Mouse (Mus musculus) T-helper 2 cell (primary cell): ENCODE data around the gene Nfxl1.

ENCODE experiments used
- in situ Hi-C: fragments of 300-600 bp; cut with MboI, MseI; formaldehyde crosslinking; loops from one replicate; pipeline ENCODE4 v1.15.1; 2025; ENCODE audit warnings: high pct_unique_total_duplicates

Nfxl1 gene

DNA sequence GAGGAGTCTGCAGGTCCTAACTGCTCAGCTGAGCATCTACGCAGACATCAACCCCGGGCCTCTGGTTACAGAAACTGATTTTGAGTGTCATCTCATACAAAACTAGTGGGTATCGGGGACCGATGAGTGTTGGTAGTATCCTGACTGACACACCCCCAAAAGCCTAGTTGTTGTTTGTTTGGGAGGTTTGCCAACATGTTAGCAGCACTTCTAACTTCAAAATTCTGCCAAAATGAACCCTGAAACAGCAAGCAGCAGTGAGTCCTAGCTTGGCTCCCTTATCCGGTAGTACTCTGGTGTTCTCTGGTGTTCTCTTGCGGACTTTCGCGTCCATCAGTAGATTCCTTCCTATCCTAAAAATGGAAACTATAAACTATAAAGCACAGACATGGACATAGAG is 56.7 kb downstream of the Nfxl1 start:
- in situ Hi-C loops, result no loop called here

DNA sequence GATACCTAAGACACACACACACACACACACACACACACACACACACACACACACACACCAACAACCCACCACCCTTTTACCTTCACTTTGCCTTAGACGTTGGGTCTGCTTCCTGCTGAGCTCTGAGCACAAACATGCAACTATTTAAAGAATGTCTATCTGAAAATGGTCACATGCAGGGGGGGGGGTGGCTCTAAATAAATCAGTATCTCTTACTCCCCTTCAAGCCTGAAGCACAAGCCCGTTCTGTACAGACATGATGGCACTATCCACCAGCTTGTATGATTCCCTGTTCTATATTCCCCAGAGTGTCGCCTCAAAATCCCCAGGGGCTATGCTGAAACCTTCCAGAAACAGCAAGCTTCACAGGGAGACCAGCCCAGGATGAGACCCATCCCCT is 57.7 kb downstream of the Nfxl1 start:
- in situ Hi-C loops, result no loop called here

DNA sequence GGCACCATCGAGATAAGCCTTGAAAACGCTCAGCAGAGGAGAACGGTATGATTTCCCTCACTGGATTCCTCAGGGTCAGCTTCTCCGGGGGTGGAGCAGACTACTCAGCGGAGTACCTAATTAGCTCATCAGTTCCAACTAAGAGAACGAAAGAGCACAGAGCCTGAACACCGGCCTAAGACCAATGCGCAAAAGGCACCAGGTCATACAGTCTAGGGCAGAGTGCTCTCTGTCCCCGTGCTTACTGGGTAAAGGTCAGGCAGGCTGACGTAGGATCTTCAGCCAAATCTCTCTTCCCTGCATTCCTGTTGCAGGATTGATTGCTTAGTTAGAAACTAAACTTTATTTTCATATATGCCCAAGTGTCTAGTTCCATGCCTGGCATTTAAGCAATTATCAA is 61.2 kb downstream of the Nfxl1 start:
- in situ Hi-C loops, result no loop called here

DNA sequence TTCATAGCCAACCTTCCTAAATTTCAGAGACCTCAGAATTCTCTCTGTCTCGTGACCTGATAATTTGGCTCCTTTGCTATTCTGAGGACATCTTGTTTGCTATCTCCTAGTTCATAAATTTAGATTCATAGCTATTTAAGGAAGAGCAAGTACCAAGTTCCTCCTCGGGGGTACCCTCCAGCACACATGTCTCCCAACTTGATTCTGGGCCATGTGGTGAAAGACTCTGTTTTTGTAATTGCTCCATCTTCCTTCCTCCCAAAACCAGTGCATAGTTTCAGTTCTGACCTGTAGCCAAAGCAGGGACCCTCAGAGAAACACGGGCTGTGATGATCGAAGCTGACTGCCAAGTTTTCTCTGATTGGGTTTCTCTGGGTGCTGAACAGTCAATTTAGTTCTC is 62.7 kb downstream of the Nfxl1 start:
- in situ Hi-C loops, result no loop called here

DNA sequence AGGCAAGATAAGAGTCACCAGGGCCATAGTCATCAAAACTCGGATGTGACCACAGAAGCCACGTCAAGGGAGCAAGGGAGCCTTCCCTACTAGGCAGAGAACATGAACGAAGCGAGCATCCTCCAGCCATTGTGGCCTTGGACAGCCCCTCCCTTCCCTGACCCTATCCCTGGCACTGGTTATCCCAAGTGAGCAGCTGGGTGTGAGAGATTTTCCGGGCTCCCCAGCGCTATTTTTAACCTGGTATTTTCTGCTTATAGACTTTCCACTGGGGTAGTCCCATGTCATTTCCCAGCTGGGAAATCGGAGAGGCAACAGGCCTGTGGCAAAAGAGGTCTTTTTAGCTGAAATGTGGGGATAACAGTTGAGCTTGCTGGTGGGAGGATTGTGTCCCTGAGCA is 65.6 kb downstream of the Nfxl1 start:
- in situ Hi-C loops, result no loop called here

DNA sequence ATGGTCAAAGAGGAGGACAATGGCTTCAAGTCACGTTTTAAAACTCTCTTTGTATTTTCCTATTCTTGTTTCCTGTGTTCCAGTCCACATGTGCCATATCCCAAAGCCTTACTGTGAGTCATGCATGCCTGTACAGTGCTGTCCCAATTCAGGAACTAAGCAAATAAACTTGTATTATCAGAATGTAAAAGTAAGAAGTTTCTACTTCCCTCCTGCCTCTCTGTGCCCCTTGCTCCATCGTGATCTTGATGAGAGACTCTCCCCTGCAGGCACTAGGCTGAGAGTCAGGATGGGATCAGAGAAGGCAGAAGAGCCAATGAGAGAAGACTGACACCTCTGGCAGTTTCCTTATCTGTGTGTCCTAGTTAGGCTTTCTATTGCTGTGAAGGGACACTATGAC is 68.3 kb downstream of the Nfxl1 start:
- in situ Hi-C loops, result no loop called here

DNA sequence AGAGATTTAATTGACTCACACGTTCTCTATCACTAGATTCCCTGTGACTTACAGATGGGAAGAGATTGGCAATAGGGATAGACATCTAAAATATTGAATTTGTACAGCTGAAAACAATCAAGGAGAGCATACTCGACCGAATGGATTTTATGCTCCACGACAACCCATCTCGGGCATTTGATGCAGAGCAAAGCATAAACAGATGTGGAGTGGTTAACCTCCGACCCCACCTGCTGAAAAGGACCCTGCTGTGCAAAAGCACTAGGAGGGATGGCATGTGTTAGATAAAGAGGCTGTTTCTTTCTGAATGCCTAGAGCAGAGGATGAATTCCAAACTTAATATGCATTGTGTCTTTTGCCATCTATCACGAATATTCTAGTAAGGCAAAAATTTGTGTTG is 79.0 kb downstream of the Nfxl1 start:
- in situ Hi-C loops, result no loop called here

DNA sequence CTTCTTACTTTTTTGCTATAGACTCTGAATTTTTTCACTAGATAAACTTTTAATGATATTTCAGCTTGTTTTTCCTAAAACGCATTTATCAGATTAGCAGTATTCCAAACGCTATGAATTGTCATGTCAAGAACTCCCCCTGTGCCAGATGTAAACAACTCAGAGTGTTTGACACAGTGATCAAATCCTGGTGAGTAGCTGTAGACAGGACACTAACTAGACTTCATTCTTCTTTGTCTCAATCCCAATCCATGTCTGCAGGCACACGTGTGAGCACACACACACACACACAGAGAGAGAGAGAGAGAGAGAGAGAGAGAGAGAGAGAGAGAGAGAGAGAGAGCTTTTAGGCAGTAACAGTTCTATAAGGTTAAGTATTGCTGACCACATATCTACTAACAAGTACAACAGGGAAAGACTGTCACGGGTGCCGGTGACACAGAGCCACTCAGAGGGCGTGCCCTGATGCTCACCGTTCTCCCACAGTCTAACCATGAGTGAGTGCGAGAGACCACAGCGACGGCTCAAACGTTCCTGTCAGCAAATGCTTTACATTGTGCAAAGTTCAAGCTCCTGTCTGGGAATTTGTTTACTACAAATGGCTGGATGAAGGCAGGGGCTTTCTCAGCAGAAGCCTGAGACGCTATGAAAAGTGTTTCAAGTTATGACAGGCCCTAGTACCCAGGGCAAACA is 87.0 kb downstream of the Nfxl1 start:
- in situ Hi-C loops, result no loop called here

DNA sequence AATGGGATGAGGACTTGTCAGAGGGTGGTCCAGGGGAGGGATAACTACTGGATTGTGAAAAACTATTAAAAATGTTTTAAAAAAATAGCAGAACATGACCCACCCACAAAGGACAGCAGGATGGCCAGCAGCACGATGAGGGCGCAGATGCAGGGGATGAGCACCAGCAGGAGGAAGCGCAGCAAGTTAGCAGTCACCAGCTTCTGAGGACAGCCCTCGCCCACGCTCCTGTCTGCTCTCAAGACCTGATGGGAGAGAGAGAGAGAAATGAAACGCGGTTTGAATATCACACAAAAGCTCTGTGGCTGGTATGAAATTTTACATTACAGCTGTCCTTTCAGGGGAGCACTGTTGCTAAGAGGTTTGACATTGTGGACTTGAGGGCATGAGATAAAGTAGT is 87.7 kb downstream of the Nfxl1 start:
- in situ Hi-C loops, result no loop called here

DNA sequence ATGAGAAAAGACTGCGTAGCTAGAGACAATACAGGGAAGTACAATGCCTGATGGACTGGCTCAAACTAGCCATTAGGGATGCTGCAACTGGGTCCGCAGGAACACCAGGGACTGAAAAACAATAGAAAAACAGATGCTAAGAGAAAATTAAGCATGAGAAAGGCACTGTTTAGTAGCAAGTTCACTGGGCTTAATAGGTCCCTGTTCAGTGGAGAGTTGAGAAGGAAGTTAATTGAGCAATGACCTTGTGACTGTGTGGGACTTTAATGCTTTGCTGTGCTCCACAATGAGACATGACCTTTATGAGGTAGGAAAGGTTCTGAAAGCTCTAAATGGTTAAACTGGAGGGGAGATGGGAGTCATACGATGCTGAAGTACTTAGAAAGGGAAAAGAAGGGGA is 94.6 kb downstream of the Nfxl1 start:
- in situ Hi-C loops, result no loop called here
